Mouse (Mus musculus): ENCODE measurements around the gene Coil. TPM values are rescaled to one million over a fixed set of nuclear protein-coding genes. Genes with fewer than 3 reads are reported as not detected.
A peak's percentile ranks its signal among the peaks of the same experiment; 100 is the strongest.

The Coil gene
- polyA plus RNA-seq, 1 experiment: 3.1 TPM

DNA sequence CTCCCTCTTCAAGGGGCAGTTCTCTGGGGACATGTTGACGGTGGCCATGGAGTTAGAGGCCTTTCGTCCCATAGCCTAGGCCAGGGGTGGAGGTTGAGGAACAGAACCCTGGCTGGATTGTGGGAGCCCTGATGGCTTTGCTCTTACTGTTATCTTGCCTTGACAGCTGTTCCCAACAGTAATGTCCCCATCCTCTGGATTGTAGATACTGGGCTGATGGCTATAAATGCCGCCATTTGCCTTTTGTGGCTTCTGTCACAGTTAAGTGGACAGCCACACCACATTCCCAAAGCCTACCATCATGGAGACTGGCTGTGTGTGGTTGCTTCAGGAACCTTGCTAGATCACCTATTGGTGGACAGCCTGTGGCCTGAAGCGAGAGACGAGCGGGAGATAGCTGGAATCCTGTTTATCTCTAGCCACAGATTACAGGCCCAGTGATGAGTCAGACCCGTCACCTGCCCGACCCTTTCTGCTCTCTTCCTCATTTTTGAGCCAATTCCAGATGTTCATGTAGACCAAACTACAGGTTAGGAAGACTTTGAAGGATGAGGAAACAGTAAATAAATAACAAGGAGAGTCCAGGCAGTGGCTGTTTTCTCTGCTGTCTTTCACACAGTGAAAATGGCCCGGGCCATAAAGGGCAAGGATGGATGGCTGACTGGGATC is 47.6 kb downstream of the Coil start:
- TF ChIP-seq POLR2A (IDR thresholded peaks at IDR 0.05; ENCODE audit: low read depth, low read length): no peak
- TF ChIP-seq CTCF (conservative IDR thresholded peaks at IDR 0.05; ENCODE audit: insufficient read depth, insufficient read length, low read depth, low read length): no peak
- Histone ChIP-seq H3K36me3 (ENCODE audit: control insufficient read depth, insufficient read depth, low read length) (peaks cover 13% of the 10 kb centered on the region), H3K4me1 (ENCODE audit: control insufficient read depth, insufficient read depth, low read length) (peaks cover 3% of the 10 kb centered on the region; the same call in 1 of the 2 replicates), H3K27me3 (replicated peaks; ENCODE audit: control insufficient read depth, insufficient read depth, low read length) (no peaks in the 10 kb centered on the region), H3K27ac (ENCODE audit: insufficient read depth, low read depth, low read length) (no peak overlapping the region), H3K4me3 (ENCODE audit: insufficient read depth, low read depth, low read length) (no peak overlapping the region)
- peak; percentile 30 for DNase-seq
- 70% methylated on average over 9 of the region's 9 CpGs for WGBS

DNA sequence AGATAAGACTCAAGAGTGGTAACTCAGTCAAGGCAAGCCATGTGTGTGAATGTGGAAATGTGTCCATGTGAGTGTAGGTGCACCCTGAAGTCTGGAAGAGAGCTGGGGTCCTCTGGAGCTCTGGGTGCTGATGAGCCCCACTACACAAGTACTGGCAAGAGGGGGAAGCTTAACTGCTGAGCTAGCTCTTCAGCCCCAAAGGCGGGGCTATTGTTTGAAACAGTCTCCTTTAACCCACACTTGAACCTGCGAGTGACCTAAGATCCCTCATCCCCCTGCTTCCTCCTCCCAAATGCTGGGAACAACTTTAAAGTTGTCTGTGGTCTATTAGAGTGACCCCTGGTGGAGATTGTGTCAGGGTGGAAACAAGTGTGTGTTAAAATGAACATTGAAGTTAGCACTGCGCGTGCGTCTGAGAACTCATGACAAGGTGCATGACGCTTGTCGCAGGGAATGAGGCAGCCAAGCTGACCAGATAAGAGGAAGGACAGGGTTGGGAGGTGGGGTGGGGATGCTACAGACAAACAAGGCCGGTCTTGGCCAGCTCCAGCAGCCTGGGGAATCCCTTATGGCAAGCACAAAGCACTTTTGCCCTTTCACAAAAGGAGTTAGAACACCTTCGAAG is 50.7 kb downstream of the Coil start:
- Histone ChIP-seq H3K4me1 (ENCODE audit: control insufficient read depth, insufficient read depth, low read length) (peaks cover 13% of the 10 kb centered on the region; the same call in 1 of the 2 replicates), H3K4me3 (ENCODE audit: insufficient read depth, low read depth, low read length) (no peak overlapping the region), H3K27ac (ENCODE audit: insufficient read depth, low read depth, low read length) (no peak overlapping the region), H3K36me3 (ENCODE audit: control insufficient read depth, insufficient read depth, low read length) (peaks cover 7% of the 10 kb centered on the region), H3K27me3 (replicated peaks; ENCODE audit: control insufficient read depth, insufficient read depth, low read length) (no peaks in the 10 kb centered on the region)
- WGBS: 72% methylated on average over 9 of the region's 9 CpGs
- no peak for TF ChIP-seq POLR2A (IDR thresholded peaks at IDR 0.05; ENCODE audit: low read depth, low read length)
- TF ChIP-seq CTCF (conservative IDR thresholded peaks at IDR 0.05; ENCODE audit: insufficient read depth, insufficient read length, low read depth, low read length): peak; percentile 28
- DNase-seq: no peak

DNA sequence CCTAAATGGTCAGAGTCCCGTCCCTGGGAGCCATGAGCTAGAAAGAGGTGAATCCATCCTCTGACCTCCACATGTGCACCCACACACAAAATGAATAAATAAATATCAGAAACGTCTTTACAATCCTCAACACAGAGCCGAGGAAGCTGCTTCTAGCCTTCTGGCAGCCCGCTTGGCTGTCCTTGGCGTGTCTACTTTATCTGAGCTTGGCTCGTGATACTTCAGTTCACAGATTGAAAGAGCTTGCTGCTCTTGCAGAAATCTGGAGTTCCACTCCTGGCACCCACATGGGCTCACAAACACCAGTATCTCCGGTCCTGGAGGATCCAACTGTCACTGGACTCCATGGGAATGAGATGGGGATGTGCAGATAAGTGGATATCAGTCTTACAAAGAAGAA is 51.6 kb downstream of the Coil start:
- H3K4me1 ChIP-seq (ENCODE audit: control insufficient read depth, insufficient read depth, low read length): peaks cover 13% of the 10 kb centered on the region; the same call in 1 of the 2 replicates
- 72% methylated on average over 7 of the region's 7 CpGs for WGBS
- TF ChIP-seq CTCF (conservative IDR thresholded peaks at IDR 0.05; ENCODE audit: insufficient read depth, insufficient read length, low read depth, low read length): no peak
- TF ChIP-seq POLR2A (IDR thresholded peaks at IDR 0.05; ENCODE audit: low read depth, low read length): no peak
- no peak overlapping the region for H3K4me3 ChIP-seq (ENCODE audit: insufficient read depth, low read depth, low read length)
- no peak for DNase-seq
- H3K27me3 ChIP-seq (replicated peaks; ENCODE audit: control insufficient read depth, insufficient read depth, low read length): no peaks in the 10 kb centered on the region
- H3K36me3 ChIP-seq (ENCODE audit: control insufficient read depth, insufficient read depth, low read length): no peaks in the 10 kb centered on the region; the same call in none of the 2 replicates
- no peak overlapping the region for H3K27ac ChIP-seq (ENCODE audit: insufficient read depth, low read depth, low read length)

DNA sequence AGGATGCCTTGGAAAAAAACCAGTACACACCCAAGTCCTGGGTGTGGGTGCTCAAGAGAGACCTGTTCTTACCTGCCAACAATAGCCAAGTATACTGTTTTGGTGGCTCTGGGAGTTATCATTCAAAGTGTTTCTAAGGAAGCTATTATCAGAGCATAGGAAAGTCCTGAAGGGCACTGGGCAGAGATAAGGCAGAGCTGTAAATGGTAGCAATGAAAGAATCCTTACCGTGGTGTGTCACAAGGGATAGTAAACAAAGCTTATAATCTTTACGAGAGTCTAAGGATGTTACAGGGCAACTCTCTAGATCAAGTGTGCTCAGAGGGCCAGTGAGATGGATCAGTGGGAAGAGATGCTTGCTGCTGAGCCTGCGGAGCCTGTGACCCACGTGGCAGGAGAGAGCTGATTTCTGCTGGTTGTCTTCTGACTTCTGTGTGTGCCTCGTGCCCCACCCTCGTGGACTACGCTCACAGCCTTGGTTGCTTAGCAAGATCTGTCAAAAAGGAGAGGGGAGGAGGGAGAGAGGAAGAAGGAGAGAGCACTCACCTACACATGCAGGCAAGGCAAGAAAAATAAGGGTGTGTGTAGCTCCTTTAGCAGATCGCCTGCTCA is 52.2 kb downstream of the Coil start:
- H3K27me3 ChIP-seq (replicated peaks; ENCODE audit: control insufficient read depth, insufficient read depth, low read length): no peaks in the 10 kb centered on the region

DNA sequence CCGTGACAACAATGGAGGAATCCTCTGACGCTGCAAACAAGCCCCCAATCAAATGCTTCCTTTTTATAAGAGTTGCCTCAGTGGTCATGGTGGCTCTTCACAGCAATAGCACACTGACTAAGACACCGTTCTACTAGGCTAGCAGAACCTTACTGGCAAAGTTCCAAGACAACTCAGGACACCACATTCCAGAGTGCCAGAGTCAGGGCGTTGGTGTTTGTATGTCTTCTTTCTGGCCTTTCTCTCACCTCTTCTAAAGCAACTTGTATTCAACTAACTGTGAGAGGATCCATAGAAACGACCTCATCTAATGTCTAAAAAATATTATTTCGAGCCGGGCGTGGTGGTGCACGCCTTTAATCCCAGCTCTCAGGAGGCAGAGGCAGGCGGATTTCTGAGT is 53.4 kb downstream of the Coil start:
- no peaks in the 10 kb centered on the region for H3K27me3 ChIP-seq (replicated peaks; ENCODE audit: control insufficient read depth, insufficient read depth, low read length)
- WGBS: 63% methylated on average over 10 of the region's 10 CpGs
- H3K4me3 ChIP-seq (ENCODE audit: insufficient read depth, low read depth, low read length): no peak overlapping the region
- no peak for TF ChIP-seq CTCF (conservative IDR thresholded peaks at IDR 0.05; ENCODE audit: insufficient read depth, insufficient read length, low read depth, low read length)
- TF ChIP-seq POLR2A (IDR thresholded peaks at IDR 0.05; ENCODE audit: low read depth, low read length): no peak
- peak; percentile 70 for DNase-seq
- H3K27ac ChIP-seq (ENCODE audit: insufficient read depth, low read depth, low read length): no peak overlapping the region
- H3K36me3 ChIP-seq (ENCODE audit: control insufficient read depth, insufficient read depth, low read length): no peaks in the 10 kb centered on the region; the same call in 1 of the 2 replicates
- H3K4me1 ChIP-seq (ENCODE audit: control insufficient read depth, insufficient read depth, low read length): peaks cover 13% of the 10 kb centered on the region; the same call in 1 of the 2 replicates

More for the DNA sequence above, 52.2 kb downstream of the Coil start:
- 60% methylated on average over 8 of the region's 8 CpGs for WGBS
- DNase-seq: no peak
- H3K36me3 ChIP-seq (ENCODE audit: control insufficient read depth, insufficient read depth, low read length): no peaks in the 10 kb centered on the region; the same call in 1 of the 2 replicates
- H3K4me3 ChIP-seq (ENCODE audit: insufficient read depth, low read depth, low read length): no peak overlapping the region
- TF ChIP-seq CTCF (conservative IDR thresholded peaks at IDR 0.05; ENCODE audit: insufficient read depth, insufficient read length, low read depth, low read length) (no peak), POLR2A (IDR thresholded peaks at IDR 0.05; ENCODE audit: low read depth, low read length) (no peak)
- no peak overlapping the region for H3K27ac ChIP-seq (ENCODE audit: insufficient read depth, low read depth, low read length)
- H3K4me1 ChIP-seq (ENCODE audit: control insufficient read depth, insufficient read depth, low read length): peaks cover 13% of the 10 kb centered on the region; the same call in 1 of the 2 replicates

DNA sequence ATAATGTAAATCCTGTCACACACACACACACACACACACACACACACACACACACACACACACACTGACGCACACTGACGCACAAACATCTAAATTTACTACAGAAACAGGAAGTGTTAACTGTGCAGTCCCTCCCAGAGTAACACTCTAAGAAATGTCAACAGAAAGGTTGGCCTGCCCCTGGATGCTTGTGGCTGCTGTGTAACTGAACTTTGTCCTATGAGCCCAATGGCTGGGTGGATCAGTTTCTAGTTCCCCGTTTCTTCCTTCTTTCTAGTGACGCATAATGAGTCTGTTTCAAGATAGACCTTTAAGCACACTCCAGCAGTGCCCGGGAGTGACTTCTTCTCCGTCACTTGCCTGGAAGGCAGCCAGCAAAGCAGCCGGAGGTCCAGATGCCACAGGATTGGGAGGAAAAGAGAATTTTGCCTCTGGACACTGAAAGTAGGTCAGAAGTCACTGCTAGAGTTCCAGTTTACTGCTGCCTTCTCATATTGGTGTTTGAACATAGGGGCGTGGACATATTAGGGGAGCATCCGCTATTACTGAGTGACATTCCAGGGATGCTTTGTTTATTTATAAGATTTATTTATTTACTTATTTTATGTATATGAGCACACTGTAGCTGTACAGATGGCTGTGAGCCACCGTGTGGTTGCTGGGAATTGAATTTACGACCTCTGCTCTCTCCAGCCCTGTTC is 54.3 kb downstream of the Coil start:
- TF ChIP-seq POLR2A (IDR thresholded peaks at IDR 0.05; ENCODE audit: low read depth, low read length) (no peak), CTCF (conservative IDR thresholded peaks at IDR 0.05; ENCODE audit: insufficient read depth, insufficient read length, low read depth, low read length) (no peak)
- Histone ChIP-seq H3K27ac (ENCODE audit: insufficient read depth, low read depth, low read length) (peak overlapping the region; percentile 75), H3K27me3 (replicated peaks; ENCODE audit: control insufficient read depth, insufficient read depth, low read length) (no peaks in the 10 kb centered on the region), H3K4me1 (ENCODE audit: control insufficient read depth, insufficient read depth, low read length) (peaks cover 13% of the 10 kb centered on the region; the same call in 1 of the 2 replicates), H3K4me3 (ENCODE audit: insufficient read depth, low read depth, low read length) (no peak overlapping the region), H3K36me3 (ENCODE audit: control insufficient read depth, insufficient read depth, low read length) (no peaks in the 10 kb centered on the region)
- peak; percentile 95 for DNase-seq
- WGBS: 7% methylated on average over 11 of the region's 11 CpGs
